Mouse (Mus musculus): ENCODE results near the gene Tbcel. TPM values are rescaled to one million over a fixed set of nuclear protein-coding genes. Genes with fewer than 3 reads are reported as not detected.

The Tbcel gene
- polyA plus RNA-seq, 1 experiment from 2014 or later, result 7.6 TPM

- Histone ChIP-seq H3K9me3 (ENCODE audit: low read length) (no peaks in the 10 kb centered on the region), H3K9ac (replicated peaks) (no peak overlapping the region), H3K36me3 (replicated peaks; ENCODE audit: insufficient read depth, low read length) (no peaks in the 10 kb centered on the region), H3K27ac (ENCODE audit: low read depth) (no peak overlapping the region), H3K4me3 (ENCODE audit: low read depth, low read length) (no peak overlapping the region), H3K4me1 (ENCODE audit: insufficient read depth) (no peaks in the 10 kb centered on the region), H3K27me3 (ENCODE audit: insufficient read depth, low read length) (no peaks in the 10 kb centered on the region), H3K4me2 (ENCODE audit: low read depth, low read length) (no peak overlapping the region)
- 84% methylated on average over 8 of the region's 8 CpGs for WGBS (ENCODE audit: insufficient replicate concordance)
- no peak for TF ChIP-seq CTCF (IDR thresholded peaks at IDR 0.05; ENCODE audit: low read depth)
- no peak for TF ChIP-seq EP300 (IDR thresholded peaks at IDR 0.05; ENCODE audit: low read depth)
- no peak for ATAC-seq
- DNase-seq, result no peak
These were observed 113.3 kb downstream of the Tbcel start for GRCm38 (mm10) chr9:42394321-42394720.

GRCm38 (mm10) chr9:42392927-42393326, 114.7 kb downstream of the Tbcel start:
- Histone ChIP-seq H3K27ac (ENCODE audit: low read depth) (no peak overlapping the region), H3K4me2 (ENCODE audit: low read depth, low read length) (no peak overlapping the region), H3K4me1 (ENCODE audit: insufficient read depth) (no peaks in the 10 kb centered on the region), H3K27me3 (ENCODE audit: insufficient read depth, low read length) (no peaks in the 10 kb centered on the region), H3K9ac (replicated peaks) (no peak overlapping the region), H3K36me3 (replicated peaks; ENCODE audit: insufficient read depth, low read length) (no peaks in the 10 kb centered on the region), H3K4me3 (ENCODE audit: low read depth, low read length) (no peak overlapping the region), H3K9me3 (ENCODE audit: low read length) (no peaks in the 10 kb centered on the region)
- WGBS (ENCODE audit: insufficient replicate concordance), result 39% methylated on average over 6 of the region's 6 CpGs
- TF ChIP-seq CTCF (IDR thresholded peaks at IDR 0.05; ENCODE audit: low read depth) (no peak), EP300 (IDR thresholded peaks at IDR 0.05; ENCODE audit: low read depth) (no peak)
- DNase-seq, result no peak
- no peak for ATAC-seq

DNA sequence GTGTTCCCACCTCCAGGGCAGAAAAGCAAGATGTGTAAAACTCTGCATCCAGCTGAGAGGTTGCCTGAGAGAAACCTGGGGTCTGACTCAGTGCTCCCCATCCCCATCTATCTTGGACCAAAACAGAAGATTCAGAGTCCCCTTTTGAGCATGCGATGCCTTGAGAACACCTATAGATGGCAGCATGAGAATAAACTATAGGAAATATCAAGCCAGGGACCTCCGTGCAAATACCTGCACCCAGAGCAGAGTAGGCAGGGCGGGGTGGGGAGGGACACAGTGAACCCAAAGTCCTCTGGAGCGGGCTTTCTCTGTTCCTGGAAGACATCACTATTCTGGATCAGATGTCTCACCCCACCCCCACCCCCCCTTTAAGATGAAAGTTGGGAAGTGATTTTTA, 119.1 kb downstream of the Tbcel start:
- no peak overlapping the region for H3K4me2 ChIP-seq (ENCODE audit: low read depth, low read length)
- no peaks in the 10 kb centered on the region for H3K36me3 ChIP-seq (replicated peaks; ENCODE audit: insufficient read depth, low read length)
- no peak overlapping the region for H3K27ac ChIP-seq (ENCODE audit: low read depth)
- TF ChIP-seq CTCF (IDR thresholded peaks at IDR 0.05; ENCODE audit: low read depth) (peak; percentile 41), EP300 (IDR thresholded peaks at IDR 0.05; ENCODE audit: low read depth) (no peak)
- no peak overlapping the region for H3K4me3 ChIP-seq (ENCODE audit: low read depth, low read length)
- no peak overlapping the region for H3K9ac ChIP-seq (replicated peaks)
- no peaks in the 10 kb centered on the region for H3K4me1 ChIP-seq (ENCODE audit: insufficient read depth)
- H3K27me3 ChIP-seq (ENCODE audit: insufficient read depth, low read length), result no peaks in the 10 kb centered on the region
- H3K9me3 ChIP-seq (ENCODE audit: low read length), result no peaks in the 10 kb centered on the region
- WGBS (ENCODE audit: insufficient replicate concordance), result 40% methylated on average over 4 of the region's 4 CpGs
- DNase-seq, result no peak
- ATAC-seq, result no peak

DNA sequence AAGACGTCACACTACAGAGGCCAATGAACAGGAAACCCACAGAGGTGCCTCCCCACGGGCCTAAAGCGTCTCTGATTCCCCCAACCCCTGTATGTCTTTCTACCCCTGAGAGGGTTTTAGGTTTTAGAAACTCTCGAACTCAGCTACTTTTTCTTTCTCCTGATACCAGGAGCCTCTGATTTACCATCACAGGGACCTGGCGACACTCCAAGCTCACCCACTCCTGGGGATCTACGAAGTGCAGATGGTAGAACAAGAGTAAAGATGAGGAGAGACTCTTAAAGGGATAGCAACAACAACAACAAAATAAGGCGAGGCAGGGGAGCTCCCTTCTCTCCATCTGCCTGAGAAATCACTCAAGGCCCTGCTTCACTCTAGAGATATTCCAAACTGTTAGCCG, 120.6 kb downstream of the Tbcel start:
- no peaks in the 10 kb centered on the region for H3K4me1 ChIP-seq (ENCODE audit: insufficient read depth)
- H3K27me3 ChIP-seq (ENCODE audit: insufficient read depth, low read length), result no peaks in the 10 kb centered on the region
- no peak overlapping the region for H3K4me2 ChIP-seq (ENCODE audit: low read depth, low read length)
- no peak for DNase-seq
- H3K27ac ChIP-seq (ENCODE audit: low read depth), result no peak overlapping the region
- no peak for ATAC-seq
- WGBS (ENCODE audit: insufficient replicate concordance), result 61% methylated on average over 8 of the region's 8 CpGs
- no peaks in the 10 kb centered on the region for H3K36me3 ChIP-seq (replicated peaks; ENCODE audit: insufficient read depth, low read length)
- no peak overlapping the region for H3K4me3 ChIP-seq (ENCODE audit: low read depth, low read length)
- TF ChIP-seq CTCF (IDR thresholded peaks at IDR 0.05; ENCODE audit: low read depth) (no peak), EP300 (IDR thresholded peaks at IDR 0.05; ENCODE audit: low read depth) (no peak)
- H3K9ac ChIP-seq (replicated peaks), result no peak overlapping the region
- H3K9me3 ChIP-seq (ENCODE audit: low read length), result no peaks in the 10 kb centered on the region

- Histone ChIP-seq H3K36me3 (replicated peaks; ENCODE audit: insufficient read depth, low read length) (no peaks in the 10 kb centered on the region), H3K9me3 (ENCODE audit: low read length) (no peaks in the 10 kb centered on the region), H3K4me3 (ENCODE audit: low read depth, low read length) (no peak overlapping the region), H3K4me1 (ENCODE audit: insufficient read depth) (no peaks in the 10 kb centered on the region), H3K27me3 (ENCODE audit: insufficient read depth, low read length) (no peaks in the 10 kb centered on the region), H3K9ac (replicated peaks) (no peak overlapping the region), H3K27ac (ENCODE audit: low read depth) (no peak overlapping the region), H3K4me2 (ENCODE audit: low read depth, low read length) (no peak overlapping the region)
- TF ChIP-seq EP300 (IDR thresholded peaks at IDR 0.05; ENCODE audit: low read depth), result no peak
- TF ChIP-seq CTCF (IDR thresholded peaks at IDR 0.05; ENCODE audit: low read depth), result no peak
- WGBS (ENCODE audit: insufficient replicate concordance), result 78% methylated on average over 13 of the region's 13 CpGs
- no peak for ATAC-seq
- no peak for DNase-seq
These were observed 122.0 kb downstream of the Tbcel start for GRCm38 (mm10) chr9:42385656-42386055.

- Histone ChIP-seq H3K27ac (ENCODE audit: low read depth) (no peak overlapping the region), H3K9me3 (ENCODE audit: low read length) (no peaks in the 10 kb centered on the region), H3K27me3 (ENCODE audit: insufficient read depth, low read length) (no peaks in the 10 kb centered on the region), H3K4me2 (ENCODE audit: low read depth, low read length) (no peak overlapping the region), H3K9ac (replicated peaks) (no peak overlapping the region), H3K4me1 (ENCODE audit: insufficient read depth) (no peaks in the 10 kb centered on the region), H3K36me3 (replicated peaks; ENCODE audit: insufficient read depth, low read length) (no peaks in the 10 kb centered on the region), H3K4me3 (ENCODE audit: low read depth, low read length) (no peak overlapping the region)
- TF ChIP-seq EP300 (IDR thresholded peaks at IDR 0.05; ENCODE audit: low read depth) (no peak), CTCF (IDR thresholded peaks at IDR 0.05; ENCODE audit: low read depth) (no peak)
- ATAC-seq (no peak), DNase-seq (no peak)
- 78% methylated on average over 8 of the region's 8 CpGs for WGBS (ENCODE audit: insufficient replicate concordance)
These were observed 124.8 kb downstream of the Tbcel start for GRCm38 (mm10) chr9:42382628-42383347.

All from liver, postnatal 0 days (tissue).